Mouse (Mus musculus) megakaryocyte, embryonic 14.5 days (primary cell): ENCODE results near the gene Slfnl1.

ENCODE experiments used
- FLI1 ChIP-seq: IDR thresholded peaks from 2 replicates; pipeline ENCODE4 v1.6.1; 2012; ENCODE audit warnings: low read length, inconsistent platforms, mixed read lengths
- GATA1 ChIP-seq: IDR thresholded peaks from 3 replicates; pipeline ENCODE4 v1.6.1; 2012; ENCODE audit warnings: mixed read lengths, low read length, inconsistent platforms, borderline replicate concordance

GRCm38 (mm10) chr4:120522351-120522750, 9.7 kb upstream of the Slfnl1 start:
- TF ChIP-seq GATA1 (no peak), FLI1 (no peak)
